Mouse (Mus musculus) bone marrow, adult 2 months (tissue): ENCODE data around the gene Limch1.

Experiments
- CTCF ChIP-seq: fragments of 200-500 bp; IDR thresholded peaks from 2 replicates; pipeline ENCODE4 v1.5.1; 2011; ENCODE audit warnings: low read length, control low read depth; ENCODE audit not compliant: control insufficient read depth, insufficient read depth
- POLR2A ChIP-seq: fragments of 200-500 bp; IDR thresholded peaks from 2 replicates; pipeline ENCODE4 v1.6.1; 2011; ENCODE audit warnings: low read depth, mild to moderate bottlenecking, control low read depth, low read length, borderline replicate concordance; ENCODE audit not compliant: control insufficient read depth

DNA sequence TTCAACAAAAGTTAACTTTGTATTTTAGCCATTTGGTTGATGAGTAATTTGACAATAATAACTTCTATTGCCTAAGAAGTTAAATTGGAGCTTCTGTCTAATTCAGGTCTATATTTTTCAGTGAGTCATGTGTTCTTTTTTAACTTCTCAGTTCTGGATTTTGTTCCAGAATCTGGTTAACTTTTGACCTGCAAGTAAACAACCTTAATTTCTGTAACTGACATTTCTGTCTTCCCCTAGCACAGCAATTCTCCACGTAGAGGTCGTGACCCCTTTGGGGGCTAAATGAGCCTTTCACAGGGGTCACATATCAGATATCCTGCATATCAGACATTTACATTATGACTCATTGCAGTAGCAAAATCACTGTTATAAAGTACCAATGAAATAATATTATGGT, 221.5 kb downstream of the Limch1 start:
- TF ChIP-seq POLR2A = no peak
- TF ChIP-seq CTCF = no peak
